Mouse (Mus musculus) spleen, adult 2 months (tissue): ENCODE measurements around the gene Ctsk. TPM values are rescaled to one million over a fixed set of nuclear protein-coding genes. Genes with fewer than 3 reads are reported as not detected.

Experiments
- DNase-seq, 2 experiments: peaks; one replicate each; pipeline versions ENCODE4 v3.0.0 to v3.0.0-alpha.2; 2012 to 2021; ENCODE audit warnings: low spot score in 2 of 2, low read depth in 1 of 2
- H3K27ac ChIP-seq: fragments of 200-500 bp; 2 replicates; pipeline ENCODE4 v1.5.1; 2012; ENCODE audit warnings: low read length, inconsistent platforms; ENCODE audit not compliant: insufficient read depth
- H3K27me3 ChIP-seq: fragments of 200-500 bp; 2 replicates; pipeline ENCODE4 v1.6.1; 2012; ENCODE audit warnings: mild to moderate bottlenecking, moderate library complexity, low read length, inconsistent platforms; ENCODE audit not compliant: control insufficient read depth, insufficient read depth
- H3K36me3 ChIP-seq: fragments of 200-500 bp; 2 replicates; pipeline ENCODE4 v1.6.1; 2012; ENCODE audit warnings: mild to moderate bottlenecking, low read length, inconsistent platforms; ENCODE audit not compliant: control insufficient read depth, insufficient read depth
- H3K4me1 ChIP-seq: fragments of 200-500 bp; 2 replicates; pipeline ENCODE4 v1.6.1; 2011; ENCODE audit warnings: inconsistent platforms; ENCODE audit not compliant: control insufficient read depth, insufficient read depth, insufficient read length
- H3K4me3 ChIP-seq: fragments of 200-500 bp; 2 replicates; pipeline ENCODE4 v1.5.1; 2011; ENCODE audit warnings: mild to moderate bottlenecking, inconsistent platforms; ENCODE audit not compliant: insufficient read depth, insufficient read length; ENCODE audit errors: extremely low read depth
- CTCF ChIP-seq: fragments of 200-500 bp; IDR thresholded peaks from 2 replicates; pipeline ENCODE4 v1.5.1; 2011; ENCODE audit warnings: mild to moderate bottlenecking, inconsistent platforms; ENCODE audit not compliant: insufficient read depth, insufficient read length, insufficient replicate concordance; ENCODE audit errors: extremely low read depth
- POLR2A ChIP-seq: fragments of 200-500 bp; IDR thresholded peaks from 2 replicates; pipeline ENCODE4 v1.6.1; 2011; ENCODE audit warnings: low read depth, low read length, inconsistent platforms
- WGBS: fragments of 180-500 bp; shearing (Covaris S2); methylation state at CpG from one replicate; pipeline ENCODE4 v1.1.7; 2018; 5-methylcytosine and 5-hydroxymethylcytosine counted together
- polyA plus RNA-seq: library from polyadenylated mRNA; depleted of rRNA; stranded (reverse); fragments of >200 nt; gene quantifications from 2 replicates; pipeline ENCODE4 v1.2.3, GENCODE M21; 2012; rRNA removed

Gene Ctsk
- 1.3 and 1.4 TPM in 2 replicates for polyA plus RNA-seq

DNA sequence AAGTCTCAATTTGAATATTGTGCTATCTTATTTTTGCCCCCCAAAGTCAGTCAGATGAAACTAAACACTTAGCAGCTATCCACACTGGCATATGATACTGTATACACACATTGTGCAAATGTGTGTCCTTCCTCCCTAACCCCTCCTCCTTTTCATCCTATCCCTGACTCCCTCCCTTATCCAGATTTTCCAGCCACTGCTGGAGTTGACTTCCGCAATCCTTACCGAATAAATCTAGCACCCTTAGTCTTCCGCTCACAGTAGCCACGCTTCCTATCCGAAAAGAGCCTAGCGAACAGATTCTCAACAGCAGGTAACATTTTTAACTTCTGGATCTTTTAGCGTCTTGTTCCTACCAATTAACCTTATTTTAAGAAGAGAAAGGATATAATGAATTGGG is at the start of gene Ctsk:
Ctsk (plus strand) TSS at position 233 of the 400 bp plus-strand sequence.
- no peak for DNase-seq
- H3K27ac ChIP-seq: no peak within 1 kb of the TSS
- no peaks in the 10 kb centered on the region for H3K27me3 ChIP-seq
- WGBS: 93% methylated on average over 7 of the region's 7 CpGs
- H3K4me1 ChIP-seq: no peaks in the 10 kb centered on the region
- no peak within 1 kb of the TSS for H3K4me3 ChIP-seq
- H3K36me3 ChIP-seq: peaks cover 10% of the 10 kb centered on the region
- no peak for TF ChIP-seq POLR2A

DNA sequence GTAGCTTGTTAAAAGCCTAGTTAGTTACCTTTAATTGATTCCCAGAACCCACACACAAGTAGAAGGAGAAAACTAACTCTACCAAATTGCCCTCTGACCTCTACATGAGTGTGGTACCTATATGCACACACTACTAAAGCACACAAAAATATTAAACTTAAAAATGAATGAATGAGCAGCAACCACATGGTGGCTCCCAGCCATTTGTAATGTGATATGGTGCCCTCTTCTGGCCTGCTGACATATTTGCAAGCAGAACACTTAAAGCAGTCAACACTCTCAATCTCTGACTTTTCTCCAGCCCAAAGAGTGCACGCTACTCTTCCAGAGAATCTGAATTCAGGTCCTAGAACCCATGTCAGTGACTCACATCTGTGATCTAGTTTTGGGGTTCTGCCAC is 48.6 kb upstream of the Ctsk start:
- Histone ChIP-seq H3K27me3 (no peaks in the 10 kb centered on the region), H3K27ac (no peak overlapping the region), H3K4me3 (no peak overlapping the region), H3K4me1 (no peaks in the 10 kb centered on the region), H3K36me3 (peaks cover 13% of the 10 kb centered on the region)
- DNase-seq: peak; percentile 29 to 44
- WGBS: 54% methylated on average over 1 of the region's 1 CpGs
- no peak for TF ChIP-seq POLR2A
- TF ChIP-seq CTCF: peak; percentile 50; the same call in 1 of the 2 replicates

DNA sequence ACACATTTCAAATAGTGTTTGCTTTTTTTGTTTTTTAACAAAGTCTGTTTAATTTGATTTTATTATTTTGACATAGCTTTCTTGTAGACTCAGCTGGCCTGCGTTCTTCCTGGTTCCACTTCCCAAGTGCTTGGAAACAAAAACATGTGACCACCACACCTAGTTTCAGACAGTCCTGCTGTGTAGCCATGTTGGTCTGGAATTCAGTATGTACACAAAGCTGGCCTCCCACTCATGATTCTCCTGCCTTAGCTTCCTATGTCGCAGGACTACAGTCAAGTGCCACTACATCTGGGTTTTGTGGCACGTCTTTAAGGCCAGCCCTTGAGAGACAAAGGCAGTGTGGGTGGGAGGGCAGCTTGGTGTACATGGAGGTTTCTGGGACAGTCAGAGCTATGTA is 48.1 kb upstream of the Ctsk start:
- H3K4me1 ChIP-seq: no peaks in the 10 kb centered on the region
- H3K27ac ChIP-seq: no peak overlapping the region
- DNase-seq: no peak
- H3K4me3 ChIP-seq: no peak overlapping the region
- peaks cover 13% of the 10 kb centered on the region for H3K36me3 ChIP-seq
- no peaks in the 10 kb centered on the region for H3K27me3 ChIP-seq
- TF ChIP-seq CTCF (no peak), POLR2A (no peak)
- WGBS: 95% methylated on average over 3 of the region's 3 CpGs

DNA sequence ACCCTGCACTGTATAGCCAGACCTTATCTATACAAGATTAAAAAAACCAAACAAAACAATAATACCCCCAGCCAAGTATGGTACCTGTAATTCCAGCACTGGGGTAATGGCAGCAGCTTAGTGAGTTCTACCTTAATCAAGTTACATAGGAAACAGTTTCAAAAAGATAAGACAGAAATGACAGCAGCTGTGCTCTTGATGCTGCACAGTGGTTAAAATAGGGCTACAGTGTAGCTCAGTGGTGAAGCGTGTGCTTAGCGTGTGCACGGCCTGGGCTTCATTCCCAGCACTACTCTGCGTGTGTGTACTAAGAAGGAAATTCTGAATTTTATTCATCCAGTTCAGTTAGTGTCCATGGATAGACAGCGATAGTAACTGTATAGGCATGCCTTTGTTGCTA is 42.7 kb upstream of the Ctsk start:
- WGBS: 94% methylated on average over 5 of the region's 5 CpGs
- no peak for DNase-seq
- no peaks in the 10 kb centered on the region for H3K27me3 ChIP-seq
- peaks cover 13% of the 10 kb centered on the region for H3K36me3 ChIP-seq
- no peak overlapping the region for H3K27ac ChIP-seq
- no peak overlapping the region for H3K4me3 ChIP-seq
- TF ChIP-seq POLR2A: no peak
- no peak for TF ChIP-seq CTCF
- peaks cover 2% of the 10 kb centered on the region; the same call in 1 of the 2 replicates for H3K4me1 ChIP-seq

DNA sequence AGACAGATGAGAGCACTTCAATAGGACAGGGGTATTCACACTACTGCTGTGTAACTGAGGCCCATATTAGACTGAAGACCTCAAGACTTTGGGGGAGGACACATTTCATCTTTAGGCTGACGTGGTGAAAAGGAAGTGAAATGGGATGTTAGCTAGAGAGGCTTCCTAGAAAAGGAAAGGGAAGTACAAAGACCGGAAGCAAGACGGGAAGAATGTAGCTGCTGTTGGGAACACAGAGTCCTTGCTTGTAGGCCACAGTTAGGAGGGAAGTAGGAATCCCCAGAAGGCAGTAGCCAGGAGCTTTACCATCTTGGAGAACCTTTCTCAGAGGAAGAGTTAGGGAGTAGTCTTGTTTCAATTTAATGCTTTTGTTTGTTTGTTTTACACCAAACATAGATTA is 41.3 kb upstream of the Ctsk start:
- WGBS: 34% methylated on average over 3 of the region's 3 CpGs
- Histone ChIP-seq H3K36me3 (peaks cover 10% of the 10 kb centered on the region), H3K4me1 (peaks cover 2% of the 10 kb centered on the region; the same call in 1 of the 2 replicates), H3K27me3 (no peaks in the 10 kb centered on the region), H3K27ac (no peak overlapping the region), H3K4me3 (no peak overlapping the region)
- DNase-seq: no peak
- TF ChIP-seq POLR2A (no peak), CTCF (no peak)

DNA sequence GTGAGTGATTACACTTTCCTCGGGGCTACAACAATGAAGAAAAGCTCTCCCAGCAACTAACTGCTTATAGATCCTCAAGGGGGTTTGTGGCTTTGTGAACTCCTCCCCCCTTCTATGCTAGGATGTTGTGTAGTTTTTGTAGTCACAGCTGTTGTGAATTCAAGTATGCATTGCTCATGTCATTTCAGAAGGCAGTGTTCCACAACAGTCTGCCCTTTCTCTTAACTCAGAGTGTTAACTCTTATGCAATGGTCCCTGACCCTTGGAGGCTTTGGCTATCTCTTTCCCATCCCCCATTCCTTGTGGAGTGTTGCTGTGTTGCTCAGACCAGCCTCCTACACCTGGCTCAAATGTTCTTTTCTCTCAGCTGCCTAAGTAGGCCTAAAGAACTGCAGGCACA is 39.7 kb upstream of the Ctsk start:
- TF ChIP-seq CTCF: no peak
- 34% methylated on average over 1 of the region's 1 CpGs for WGBS
- H3K27me3 ChIP-seq: no peaks in the 10 kb centered on the region
- H3K27ac ChIP-seq: no peak overlapping the region
- peaks cover 6% of the 10 kb centered on the region; the same call in 1 of the 2 replicates for H3K36me3 ChIP-seq
- peaks cover 2% of the 10 kb centered on the region; the same call in 1 of the 2 replicates for H3K4me1 ChIP-seq
- no peak for DNase-seq
- no peak overlapping the region for H3K4me3 ChIP-seq

DNA sequence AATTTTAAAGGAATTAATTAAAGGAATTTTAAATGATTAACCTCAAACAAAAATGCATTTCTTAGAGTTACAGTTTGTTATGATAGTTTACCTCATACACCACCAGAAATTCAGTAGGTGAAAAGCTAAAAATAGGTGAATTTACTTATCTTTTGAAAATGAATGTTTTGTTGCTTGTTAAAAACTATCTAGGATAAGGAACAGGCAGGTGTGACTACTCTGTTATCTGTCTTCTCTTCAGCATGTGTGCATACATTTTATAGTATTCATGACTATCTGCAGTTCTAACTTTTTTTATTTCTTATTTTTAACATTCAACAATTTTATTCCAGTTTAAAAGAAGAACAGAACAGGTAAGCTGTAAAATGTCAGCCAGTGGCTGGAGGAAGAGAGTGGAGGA is 35.2 kb upstream of the Ctsk start:
- no peak for DNase-seq
- no peak overlapping the region for H3K27ac ChIP-seq
- no peak for TF ChIP-seq POLR2A
- no peak for TF ChIP-seq CTCF
- peaks cover under 1% of the 10 kb centered on the region; the same call in 1 of the 2 replicates for H3K4me1 ChIP-seq
- peaks cover 10% of the 10 kb centered on the region for H3K36me3 ChIP-seq
- no peaks in the 10 kb centered on the region for H3K27me3 ChIP-seq
- no peak overlapping the region for H3K4me3 ChIP-seq
